Mouse (Mus musculus): ENCODE data around the gene Iqgap1.

The Iqgap1 gene

DNA sequence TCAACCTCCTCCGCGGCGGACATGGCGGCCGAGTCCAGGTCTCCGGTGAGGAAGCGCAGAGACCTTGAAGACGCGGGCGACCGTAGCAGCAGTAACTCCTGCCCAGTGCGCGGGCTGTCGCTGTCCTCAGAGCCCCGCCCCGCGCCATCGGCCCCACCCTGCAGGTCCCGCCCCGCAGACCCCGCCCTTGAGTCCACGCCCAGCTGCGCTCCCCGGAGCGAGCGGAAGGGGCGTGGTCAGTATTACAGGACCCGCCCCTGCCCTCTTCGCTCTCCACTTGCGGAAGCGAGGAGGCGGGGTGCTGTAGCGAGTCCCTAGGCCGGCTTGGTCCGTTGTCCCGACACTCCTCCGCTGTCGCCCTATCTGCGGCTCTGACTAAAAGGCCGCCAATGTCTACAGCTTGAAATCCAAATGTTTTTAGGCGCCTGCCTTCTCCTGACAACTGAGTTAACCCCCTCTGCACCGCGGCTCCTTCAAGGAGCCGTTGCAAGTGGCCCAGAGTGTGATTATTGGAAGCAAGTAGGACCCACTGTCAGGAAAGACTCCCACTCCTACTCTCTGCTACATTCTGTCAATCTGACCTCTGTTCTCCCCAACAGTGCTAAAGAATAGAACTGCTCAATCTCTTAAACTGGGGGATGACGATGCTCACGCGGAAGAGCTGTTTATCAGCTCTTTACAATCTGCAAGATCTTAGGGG, 22.5 kb downstream of the Iqgap1 start:
- DNase-seq (ENCODE audit: low spot score), result no peak

DNA sequence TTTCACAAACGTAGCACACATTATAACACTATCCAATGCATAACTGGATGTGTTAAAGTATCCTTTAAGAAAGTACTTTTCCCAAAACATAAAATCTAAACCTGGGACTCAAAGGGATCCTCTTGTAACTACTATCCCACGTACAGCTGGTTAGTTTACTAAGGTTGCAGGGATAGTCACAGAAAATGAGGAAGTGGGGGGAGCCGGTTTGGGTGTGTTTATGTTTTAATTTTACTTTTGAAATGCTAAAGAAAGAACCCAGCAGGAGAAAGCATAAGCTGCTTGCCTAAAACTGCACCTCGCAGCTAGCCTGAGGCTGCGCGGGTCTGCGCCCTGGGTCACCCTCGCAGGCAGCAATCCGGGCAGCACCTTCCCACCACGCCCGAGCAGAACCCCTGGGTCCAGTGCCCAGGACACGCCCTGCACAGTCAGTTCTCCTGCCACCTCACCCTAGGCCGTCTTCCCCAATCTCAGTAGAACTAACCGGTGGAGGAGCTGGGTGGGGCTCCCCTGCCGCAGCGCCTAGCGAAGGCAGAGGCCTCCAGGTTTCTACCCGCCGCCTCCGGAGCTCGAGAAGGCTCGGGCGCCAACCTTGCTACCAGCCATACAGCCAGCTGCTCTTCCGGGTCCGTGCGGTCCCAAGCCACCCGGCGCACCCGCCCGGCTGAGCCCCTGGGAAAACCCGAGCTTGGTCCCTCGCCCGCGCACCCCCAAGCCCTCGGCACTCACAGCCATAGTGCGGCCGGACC, 23.2 kb downstream of the Iqgap1 start:
- peak; percentile 72 for DNase-seq (ENCODE audit: low spot score)

DNA sequence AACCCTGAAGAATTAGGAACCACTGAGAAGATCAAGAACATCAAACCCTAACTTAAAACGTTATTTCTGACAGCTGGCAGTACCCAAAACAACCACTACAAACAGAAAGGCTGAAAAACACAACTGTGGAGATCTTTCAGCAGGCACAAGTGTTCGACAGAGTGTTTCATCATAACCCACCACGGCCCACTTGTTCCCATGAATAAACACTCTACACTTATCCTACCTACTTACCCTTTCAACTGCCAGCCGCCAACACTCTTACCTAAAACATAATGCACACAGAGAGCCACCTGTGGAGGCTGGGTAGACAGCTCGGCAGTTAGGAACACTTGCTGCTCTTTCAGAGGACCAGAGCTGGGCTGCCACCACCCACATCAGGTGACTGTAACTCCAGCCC, 26.5 kb downstream of the Iqgap1 start:
- no peak for DNase-seq (ENCODE audit: low spot score)

DNA sequence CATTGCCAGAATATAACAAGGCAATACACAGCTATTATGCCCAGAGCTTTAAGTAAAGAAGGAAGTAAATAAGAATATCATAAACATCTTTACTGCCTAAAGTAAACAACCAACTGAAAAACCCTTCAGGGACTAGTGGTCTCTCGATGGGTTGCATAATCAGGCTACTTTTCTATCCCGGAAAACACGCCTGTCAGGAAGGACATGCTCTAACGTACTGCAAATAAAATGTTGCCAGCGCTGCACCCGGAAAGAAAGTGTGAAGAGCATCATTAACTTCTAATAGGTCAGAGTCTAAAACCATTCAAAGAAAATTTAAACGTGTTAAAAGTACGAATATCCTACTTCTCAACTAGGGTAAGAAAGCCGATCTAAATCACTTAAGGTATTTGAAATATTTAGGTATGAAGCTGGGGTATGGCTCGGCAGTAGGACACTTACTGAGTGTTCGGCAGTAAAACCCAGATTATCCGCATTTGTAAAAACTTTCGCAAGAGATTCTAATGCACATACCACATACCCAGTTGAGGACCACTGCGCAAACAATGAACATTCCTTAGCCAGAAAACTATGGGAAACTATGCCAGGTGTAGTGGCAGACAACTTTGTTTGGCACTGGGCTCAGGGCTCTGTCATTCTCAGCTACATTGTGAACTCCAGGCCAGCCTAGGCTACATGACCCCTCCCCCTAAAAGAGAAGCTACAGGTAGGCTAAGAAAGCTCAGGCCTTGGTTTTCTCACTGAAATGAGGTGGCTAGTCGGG, 28.8 kb downstream of the Iqgap1 start:
- no peak for DNase-seq (ENCODE audit: low spot score)

DNA sequence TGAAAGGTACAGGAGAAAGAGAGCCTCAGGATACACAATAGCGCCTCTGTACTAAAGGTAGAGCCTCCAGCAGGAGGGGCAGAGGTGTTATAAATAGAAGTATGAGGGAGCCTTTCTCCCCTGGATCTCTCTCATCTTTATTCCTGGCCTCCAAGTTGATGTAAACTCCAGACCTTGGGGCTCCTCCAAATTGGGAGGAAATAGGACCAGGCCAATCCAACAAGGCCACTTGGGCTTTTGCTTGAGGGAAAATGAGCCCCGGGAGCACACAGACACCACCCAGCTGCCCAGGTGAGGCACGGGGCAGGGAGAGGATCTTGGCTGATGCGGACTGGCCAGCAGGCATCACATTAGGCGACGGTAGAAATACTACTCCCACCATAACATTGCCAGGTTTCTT, 29.5 kb downstream of the Iqgap1 start:
- DNase-seq (ENCODE audit: low spot score), result no peak

GRCm38 (mm10) chr7:80789534-80789933, 36.2 kb downstream of the Iqgap1 start:
- no peak for DNase-seq (ENCODE audit: low spot score)

DNA sequence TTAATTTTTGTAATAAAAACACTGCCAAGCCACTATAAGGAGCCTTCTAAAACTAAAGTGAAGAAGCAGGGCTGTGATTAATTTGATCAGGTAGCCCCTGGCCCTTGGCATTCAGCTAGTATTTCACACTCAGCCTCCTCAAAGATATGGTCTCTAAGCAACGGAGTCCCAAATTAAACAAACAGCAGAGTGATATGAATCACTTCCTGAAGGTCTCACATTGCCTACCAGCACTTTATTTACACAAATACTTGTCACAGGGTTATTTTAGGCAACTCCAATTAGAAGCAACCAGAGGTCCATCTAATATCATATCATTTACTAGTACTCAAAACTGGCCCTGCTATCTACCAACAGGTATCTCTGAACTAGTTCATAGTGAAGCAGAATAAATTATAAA, 36.7 kb downstream of the Iqgap1 start:
- no peak for DNase-seq (ENCODE audit: low spot score)

- no peak for DNase-seq (ENCODE audit: low spot score)
These were observed 37.8 kb downstream of the Iqgap1 start for GRCm38 (mm10) chr7:80788002-80788401.

- no peak for DNase-seq (ENCODE audit: low spot score)
These were observed 39.0 kb downstream of the Iqgap1 start for GRCm38 (mm10) chr7:80786746-80787145.

DNA sequence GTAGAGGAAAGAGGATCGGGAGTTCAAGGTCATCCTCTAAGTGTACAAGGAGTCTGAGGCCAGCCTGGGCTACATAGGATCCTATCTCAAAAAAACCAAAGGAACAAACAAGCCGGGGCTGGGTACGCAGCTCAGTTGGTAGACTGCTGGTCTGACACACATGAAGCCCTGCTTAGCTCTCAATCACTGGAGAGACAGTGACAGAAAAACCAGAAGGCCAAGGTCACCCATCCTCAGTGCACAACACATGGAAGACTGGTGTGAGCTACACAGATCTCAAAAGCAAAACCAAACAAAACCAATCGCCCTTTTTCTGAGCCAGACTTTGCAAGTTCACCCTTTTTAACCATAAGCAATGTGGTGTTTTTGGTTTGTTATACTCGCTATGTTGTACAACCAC, 41.9 kb downstream of the Iqgap1 start:
- DNase-seq (ENCODE audit: low spot score), result no peak

GRCm38 (mm10) chr7:80782155-80783109, 43.3 kb downstream of the Iqgap1 start:
- DNase-seq (ENCODE audit: low spot score), result no peak

DNA sequence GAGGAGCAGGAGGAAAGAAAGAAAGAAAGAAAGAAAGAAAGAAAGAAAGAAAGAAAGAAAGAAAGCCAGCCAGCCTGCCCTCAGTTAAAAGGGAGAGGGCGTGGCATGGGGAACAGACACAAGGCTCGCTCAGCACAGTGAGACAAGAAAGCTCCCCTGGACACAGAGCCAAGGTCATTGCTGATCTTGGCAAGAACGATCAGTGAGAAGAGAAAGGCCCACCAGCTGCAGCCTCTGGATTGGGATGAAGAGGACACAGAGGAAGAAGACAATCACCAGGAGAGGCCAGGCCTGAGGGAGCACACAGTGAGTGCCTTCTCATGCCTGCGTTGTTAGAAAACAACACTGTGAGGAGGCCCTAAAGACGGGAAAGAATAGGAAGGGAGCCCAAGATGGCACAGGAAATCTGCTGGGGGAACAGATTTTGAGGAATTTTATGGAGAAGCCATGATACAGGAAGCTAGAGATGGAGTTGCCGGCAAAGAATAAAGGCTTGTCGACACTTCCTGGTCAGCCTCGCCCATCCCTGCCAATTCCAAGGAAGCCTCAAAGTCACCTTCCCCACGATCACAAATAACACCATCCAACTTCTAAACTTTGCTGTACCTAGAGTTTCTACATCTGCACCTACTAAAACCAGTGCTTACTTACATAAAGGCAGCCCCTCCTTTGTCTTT, 44.2 kb downstream of the Iqgap1 start:
- no peak for DNase-seq (ENCODE audit: low spot score)

- no peak for DNase-seq (ENCODE audit: low spot score)
These were observed 46.7 kb downstream of the Iqgap1 start for GRCm38 (mm10) chr7:80778958-80779669.

GRCm38 (mm10) chr7:80778376-80778775, 47.4 kb downstream of the Iqgap1 start:
- no peak for DNase-seq (ENCODE audit: low spot score)

DNA sequence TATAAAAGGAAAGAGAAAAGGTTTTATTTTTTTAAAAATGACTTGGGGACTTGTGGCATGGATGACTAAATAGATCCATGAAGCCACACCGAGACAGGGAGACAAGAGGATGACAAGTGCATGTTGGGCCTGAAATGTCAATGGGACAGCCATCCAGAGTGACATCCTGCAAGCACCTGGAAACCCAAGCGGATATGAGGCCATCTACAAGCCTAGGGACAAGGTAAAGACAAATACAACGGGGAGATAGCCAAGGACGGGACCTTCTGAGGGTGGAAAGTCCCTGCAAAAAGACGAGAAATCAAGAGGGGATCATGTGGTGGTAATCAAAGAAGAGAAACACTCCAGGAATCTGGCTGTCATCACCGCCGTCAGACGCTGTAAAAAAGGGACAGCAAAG, 48.6 kb downstream of the Iqgap1 start:
- DNase-seq (ENCODE audit: low spot score), result no peak

DNA sequence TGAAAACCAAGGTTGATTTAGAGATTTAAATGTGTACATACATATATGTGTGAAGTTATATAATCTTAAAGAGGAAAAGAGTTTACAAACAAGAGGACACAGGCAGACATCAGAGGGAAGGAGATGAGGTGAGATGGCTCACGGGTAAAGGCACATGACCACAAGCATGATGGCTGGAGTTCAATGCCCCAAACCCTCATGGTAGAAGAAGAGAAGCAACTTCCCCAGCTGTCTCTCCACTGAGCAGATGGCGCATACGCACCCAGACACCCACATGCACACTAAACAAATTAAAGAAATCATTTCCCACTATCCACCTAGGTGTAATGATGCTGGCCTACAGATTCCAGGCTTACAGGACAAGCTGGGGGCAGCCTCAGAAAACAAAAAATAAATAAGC, 49.7 kb downstream of the Iqgap1 start:
- DNase-seq (ENCODE audit: low spot score), result no peak

GRCm38 (mm10) chr7:80775448-80775904, 50.3 kb downstream of the Iqgap1 start:
- DNase-seq (ENCODE audit: low spot score), result no peak

DNA sequence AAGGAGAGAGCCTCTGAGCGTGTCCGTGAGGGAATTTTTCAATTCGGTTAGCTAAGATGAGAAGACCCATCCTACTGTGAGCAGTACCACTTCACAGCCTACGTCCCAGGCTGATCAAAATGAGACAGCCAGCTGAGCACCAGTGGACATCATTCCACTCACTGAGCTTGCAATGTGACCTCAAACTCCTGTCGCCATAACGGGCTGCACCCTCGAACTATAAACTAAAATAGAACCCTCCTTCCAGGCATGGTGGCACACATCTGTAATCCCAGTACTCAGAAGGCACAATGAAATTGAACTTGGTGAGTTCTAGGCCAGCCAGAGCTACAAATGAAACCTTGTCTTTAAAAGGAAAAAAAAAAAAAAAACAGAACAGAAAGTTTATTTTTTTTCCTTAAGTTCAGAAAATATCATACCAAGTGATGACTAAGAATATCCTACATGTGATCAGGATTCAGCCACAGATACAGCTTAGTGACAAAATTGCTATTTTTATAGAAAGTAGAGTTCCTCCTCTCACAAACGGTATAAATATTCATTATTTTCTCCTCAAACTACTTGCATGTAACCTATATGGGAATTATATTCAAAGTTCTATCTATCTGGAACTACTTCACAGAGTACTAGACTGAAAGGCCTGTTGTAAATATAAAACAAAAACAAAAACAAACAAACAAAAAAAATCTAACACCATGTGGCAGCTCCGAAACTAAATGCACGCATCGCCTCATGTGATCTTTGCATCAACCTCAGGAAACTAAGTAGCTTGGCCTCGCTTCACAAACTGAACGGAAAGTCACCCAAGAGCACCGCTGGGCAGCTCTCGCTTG, 50.9 kb downstream of the Iqgap1 start:
- DNase-seq (ENCODE audit: low spot score), result no peak

DNA sequence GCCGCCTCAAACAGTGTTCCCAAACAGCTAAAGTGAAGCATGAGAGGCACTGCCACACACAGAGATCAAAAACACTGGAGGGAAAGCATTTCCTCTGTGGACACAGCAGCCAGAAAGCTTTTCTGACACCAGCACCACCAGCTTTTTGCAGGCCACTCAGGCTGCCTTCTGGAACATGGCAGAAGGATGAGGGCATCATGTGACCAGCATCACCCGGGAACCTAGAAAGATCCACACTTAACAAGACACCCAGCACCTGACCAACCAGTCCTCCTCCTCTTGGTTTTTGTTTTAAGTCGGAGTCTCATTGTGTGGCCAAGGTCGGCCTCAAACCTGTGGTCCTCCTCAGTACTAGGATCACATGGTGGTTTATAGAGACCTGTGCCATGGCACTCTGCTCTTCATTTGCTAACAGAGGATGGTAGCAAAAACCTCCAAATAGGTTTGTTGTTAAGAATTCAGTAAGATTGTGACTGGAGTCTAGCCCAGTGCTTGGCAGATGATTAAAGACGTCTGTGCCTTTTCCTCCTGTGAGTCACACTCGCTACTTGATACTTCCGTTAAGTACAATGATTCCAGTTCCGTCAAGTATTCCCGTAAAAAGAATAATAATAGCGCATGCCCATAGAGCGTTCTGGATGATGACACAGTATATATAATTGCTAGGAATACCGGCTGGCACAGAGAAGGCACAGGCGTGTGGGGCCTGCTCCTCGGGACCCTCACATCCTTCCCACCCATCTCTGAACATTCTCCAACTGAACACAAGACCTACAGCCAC, 51.8 kb downstream of the Iqgap1 start:
- DNase-seq (ENCODE audit: low spot score), result no peak
